Mouse (Mus musculus): ENCODE results near the gene Pard3b. TPM values are rescaled to one million over a fixed set of nuclear protein-coding genes. Genes with fewer than 3 reads are reported as not detected.

Pard3b gene
- total and polyA plus RNA-seq, 2 experiments, result 0.50 to 3.0 TPM

DNA sequence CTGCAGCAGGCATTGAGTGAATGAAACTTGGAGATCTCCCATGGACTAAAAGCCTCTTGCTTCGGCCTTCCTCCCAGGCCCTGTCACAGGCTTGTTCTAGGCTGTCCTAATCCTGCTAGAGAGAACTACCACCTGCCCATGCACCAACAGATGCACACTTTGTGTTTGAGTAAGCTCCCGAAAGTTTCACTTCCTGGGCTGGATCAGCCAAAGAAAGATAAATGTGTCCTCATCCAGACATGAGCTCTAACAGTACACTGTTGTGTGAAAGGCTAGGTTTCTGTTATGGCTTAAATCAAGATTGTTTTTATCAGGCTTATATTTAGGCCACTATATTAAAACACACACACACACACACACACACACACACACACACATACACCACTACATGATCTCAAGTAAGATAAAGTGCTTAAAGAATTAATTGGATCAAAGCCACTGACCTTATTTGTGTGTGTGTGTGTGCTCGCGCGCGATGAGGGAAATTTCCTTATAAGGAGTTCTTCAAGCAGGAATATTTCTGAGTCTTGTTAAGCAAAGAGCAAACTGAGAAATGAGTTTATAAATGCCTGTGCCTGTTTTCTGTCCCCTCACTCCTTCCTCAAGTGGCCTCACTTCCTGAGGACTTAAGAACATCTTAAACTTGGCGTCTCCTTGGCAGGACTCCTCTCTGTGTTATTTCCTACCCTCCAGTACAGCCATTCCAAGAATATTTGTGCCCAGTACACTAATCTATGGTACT lies 940.6 kb downstream of the Pard3b start:
- Histone ChIP-seq H3K27ac (replicated peaks; ENCODE audit: insufficient read depth, low read depth, low read length) (no peak overlapping the region), H3K27me3 (ENCODE audit: control insufficient read depth, insufficient read depth, low read length) (no peaks in the 10 kb centered on the region), H3K4me1 (ENCODE audit: control insufficient read depth, insufficient read depth, low read length) (no peaks in the 10 kb centered on the region), H3K79me2 (ENCODE audit: control insufficient read depth, insufficient read depth, low read length) (no peaks in the 10 kb centered on the region), H3K36me3 (ENCODE audit: control insufficient read depth, insufficient read depth, low read length) (no peaks in the 10 kb centered on the region), H3K4me3 (ENCODE audit: insufficient read depth, low read depth, low read length) (no peak overlapping the region), H3K9ac (ENCODE audit: low read depth, low read length) (no peak overlapping the region)
- TF ChIP-seq POLR2A (IDR thresholded peaks at IDR 0.05; ENCODE audit: extremely low read depth, insufficient read depth, low read length), result no peak
- TF ChIP-seq CTCF (IDR thresholded peaks at IDR 0.05; ENCODE audit: low read depth, low read length), result no peak
- 78% methylated on average over 7 of the region's 7 CpGs for WGBS
- DNase-seq (ENCODE audit: extremely low read depth, low read depth, low spot score), result no peak

- H3K4me3 ChIP-seq (ENCODE audit: insufficient read depth, low read depth, low read length), result no peak overlapping the region
- DNase-seq (ENCODE audit: extremely low read depth, low read depth, low spot score), result no peak
- H3K36me3 ChIP-seq (ENCODE audit: control insufficient read depth, insufficient read depth, low read length), result no peaks in the 10 kb centered on the region
- WGBS, result 69% methylated on average over 4 of the region's 4 CpGs
- no peak overlapping the region for H3K9ac ChIP-seq (ENCODE audit: low read depth, low read length)
- no peaks in the 10 kb centered on the region for H3K4me1 ChIP-seq (ENCODE audit: control insufficient read depth, insufficient read depth, low read length)
- H3K79me2 ChIP-seq (ENCODE audit: control insufficient read depth, insufficient read depth, low read length), result no peaks in the 10 kb centered on the region
- no peaks in the 10 kb centered on the region for H3K27me3 ChIP-seq (ENCODE audit: control insufficient read depth, insufficient read depth, low read length)
- TF ChIP-seq POLR2A (IDR thresholded peaks at IDR 0.05; ENCODE audit: extremely low read depth, insufficient read depth, low read length), result no peak
- TF ChIP-seq CTCF (IDR thresholded peaks at IDR 0.05; ENCODE audit: low read depth, low read length), result no peak
- H3K27ac ChIP-seq (replicated peaks; ENCODE audit: insufficient read depth, low read depth, low read length), result no peak overlapping the region
Observed at GRCm38 (mm10) chr1:62580314-62580935, 941.8 kb downstream of the Pard3b start.

- 92% methylated on average over 4 of the region's 4 CpGs for WGBS
- H3K36me3 ChIP-seq (ENCODE audit: control insufficient read depth, insufficient read depth, low read length), result no peaks in the 10 kb centered on the region
- H3K79me2 ChIP-seq (ENCODE audit: control insufficient read depth, insufficient read depth, low read length), result no peaks in the 10 kb centered on the region
- no peak overlapping the region for H3K27ac ChIP-seq (replicated peaks; ENCODE audit: insufficient read depth, low read depth, low read length)
- no peaks in the 10 kb centered on the region for H3K27me3 ChIP-seq (ENCODE audit: control insufficient read depth, insufficient read depth, low read length)
- no peaks in the 10 kb centered on the region for H3K4me1 ChIP-seq (ENCODE audit: control insufficient read depth, insufficient read depth, low read length)
- no peak overlapping the region for H3K4me3 ChIP-seq (ENCODE audit: insufficient read depth, low read depth, low read length)
- TF ChIP-seq CTCF (IDR thresholded peaks at IDR 0.05; ENCODE audit: low read depth, low read length), result no peak
- TF ChIP-seq POLR2A (IDR thresholded peaks at IDR 0.05; ENCODE audit: extremely low read depth, insufficient read depth, low read length), result no peak
- no peak for DNase-seq (ENCODE audit: extremely low read depth, low read depth, low spot score)
- H3K9ac ChIP-seq (ENCODE audit: low read depth, low read length), result no peak overlapping the region
Observed at GRCm38 (mm10) chr1:62582476-62582875, 943.9 kb downstream of the Pard3b start.

- Histone ChIP-seq H3K9ac (ENCODE audit: low read depth, low read length) (no peak overlapping the region), H3K27me3 (ENCODE audit: control insufficient read depth, insufficient read depth, low read length) (no peaks in the 10 kb centered on the region), H3K4me3 (ENCODE audit: insufficient read depth, low read depth, low read length) (no peak overlapping the region), H3K79me2 (ENCODE audit: control insufficient read depth, insufficient read depth, low read length) (no peaks in the 10 kb centered on the region), H3K4me1 (ENCODE audit: control insufficient read depth, insufficient read depth, low read length) (no peaks in the 10 kb centered on the region), H3K36me3 (ENCODE audit: control insufficient read depth, insufficient read depth, low read length) (no peaks in the 10 kb centered on the region), H3K27ac (replicated peaks; ENCODE audit: insufficient read depth, low read depth, low read length) (no peak overlapping the region)
- WGBS, result 97% methylated on average over 6 of the region's 6 CpGs
- TF ChIP-seq CTCF (IDR thresholded peaks at IDR 0.05; ENCODE audit: low read depth, low read length), result no peak
- TF ChIP-seq POLR2A (IDR thresholded peaks at IDR 0.05; ENCODE audit: extremely low read depth, insufficient read depth, low read length), result no peak
- no peak for DNase-seq (ENCODE audit: extremely low read depth, low read depth, low spot score)
Observed at GRCm38 (mm10) chr1:62587536-62587935, 948.9 kb downstream of the Pard3b start.

DNA sequence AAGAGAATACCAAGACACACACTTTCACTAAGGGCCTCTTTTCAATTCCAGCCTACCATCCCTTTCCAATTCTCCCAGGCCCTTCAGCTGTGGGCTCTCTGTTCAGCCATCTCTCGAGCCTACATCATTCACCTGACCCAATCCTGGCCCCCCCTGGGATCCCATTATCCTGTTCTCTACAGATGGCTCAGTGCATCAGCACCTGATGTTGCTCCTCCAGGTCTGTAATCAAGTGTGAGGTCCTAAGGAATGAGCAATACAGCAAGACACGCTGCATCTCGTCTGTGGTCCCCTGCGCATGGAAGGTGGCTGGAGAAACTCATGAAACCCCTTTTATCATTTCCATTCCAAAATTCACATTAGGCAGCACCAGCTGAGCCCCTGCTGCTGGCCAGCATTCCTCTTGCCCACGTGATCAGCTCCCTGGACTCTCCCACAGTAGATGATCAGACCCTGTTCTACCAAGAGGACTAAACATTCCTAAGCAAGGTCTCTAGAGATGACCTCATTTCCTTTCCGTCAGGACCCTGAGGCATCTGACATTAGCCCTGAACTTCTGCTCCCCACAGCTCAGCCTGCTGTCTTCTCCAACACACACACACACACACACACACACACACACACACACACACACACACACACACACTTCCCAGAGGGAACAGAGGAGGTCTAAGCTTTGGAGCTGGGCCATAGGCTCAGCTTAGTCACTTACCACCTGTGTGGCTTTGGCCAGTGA lies 952.8 kb downstream of the Pard3b start:
- Histone ChIP-seq H3K9ac (ENCODE audit: low read depth, low read length) (no peak overlapping the region), H3K36me3 (ENCODE audit: control insufficient read depth, insufficient read depth, low read length) (no peaks in the 10 kb centered on the region), H3K4me1 (ENCODE audit: control insufficient read depth, insufficient read depth, low read length) (no peaks in the 10 kb centered on the region), H3K4me3 (ENCODE audit: insufficient read depth, low read depth, low read length) (no peak overlapping the region), H3K27me3 (ENCODE audit: control insufficient read depth, insufficient read depth, low read length) (no peaks in the 10 kb centered on the region), H3K79me2 (ENCODE audit: control insufficient read depth, insufficient read depth, low read length) (no peaks in the 10 kb centered on the region), H3K27ac (replicated peaks; ENCODE audit: insufficient read depth, low read depth, low read length) (no peak overlapping the region)
- DNase-seq (ENCODE audit: extremely low read depth, low read depth, low spot score), result no peak
- no peak for TF ChIP-seq CTCF (IDR thresholded peaks at IDR 0.05; ENCODE audit: low read depth, low read length)
- TF ChIP-seq POLR2A (IDR thresholded peaks at IDR 0.05; ENCODE audit: extremely low read depth, insufficient read depth, low read length), result no peak
- 87% methylated on average over 6 of the region's 6 CpGs for WGBS

Data from liver, adult 2 months (tissue).